Comparison of ENCODE assay signal across 9 mouse cellular contexts in genomic region chr11:88634627-88635026, GRCm38 (mm10).
DNase-seq lines count a peak whose midpoint lies in the region; ATAC-seq and TF ChIP-seq lines count a peak whose summit lies in the region.
"Had no signal": no experiment of that assay in that cellular context is flagged by ENCODE, and none has a peak within 500 bp of the region (broad histone marks: within the 10 kb centered on the region; RNA-seq: fewer than 3 reads in every experiment).

No protein-coding gene starts in this region.

- H3K4me2 ChIP-seq in intestine, embryonic 14.5 days (ENCODE audit: low read length), result no peak overlapping the region
- H3K4me2 ChIP-seq in intestine, postnatal 0 days (replicated peaks; ENCODE audit: low read depth), result no peak overlapping the region
- peak overlapping the region; percentile 10 for H3K4me2 ChIP-seq in myocyte (ENCODE audit: low read depth)
- H3K4me2 ChIP-seq: limb, embryonic 12.5 days had no signal

- no peak overlapping the region for H3K4me3 ChIP-seq in intestine, embryonic 14.5 days (ENCODE audit: low read depth, low read length)
- H3K4me3 ChIP-seq in intestine, postnatal 0 days (ENCODE audit: low read depth, low read length), result no peak overlapping the region
- no peak overlapping the region for H3K4me3 ChIP-seq in myocyte
- H3K4me3 ChIP-seq: limb, embryonic 12.5 days had no signal

- 0 out of 2 replicates have a peak, but pooled peaks have one; percentile 40 for ATAC-seq in intestine, embryonic 14.5 days (replicated peaks; ENCODE audit: low FRiP score, low TSS enrichment, low read depth)
- ATAC-seq in intestine, postnatal 0 days, result no peak

- intact Hi-C loops in heart, postnatal 14 days (cut with DNase I), result no loop called here
- intact Hi-C loops in left cerebral cortex, postnatal 10 days (cut with DNase I), result no loop called here

- H3K9ac ChIP-seq in intestine, embryonic 14.5 days (ENCODE audit: low read length), result no peak overlapping the region
- no peak overlapping the region for H3K9ac ChIP-seq in intestine, postnatal 0 days (ENCODE audit: low read depth, low read length)
- H3K9ac ChIP-seq: limb, embryonic 12.5 days had no signal

- no peaks in the 10 kb centered on the region for H3K36me3 ChIP-seq in intestine, embryonic 14.5 days (ENCODE audit: control insufficient read depth, insufficient read depth, low read length)
- no peaks in the 10 kb centered on the region for H3K36me3 ChIP-seq in intestine, postnatal 0 days (ENCODE audit: control insufficient read depth, insufficient read depth)
- peaks cover 9% of the 10 kb centered on the region for H3K36me3 ChIP-seq in myocyte (ENCODE audit: control insufficient read depth, insufficient read depth)
- H3K36me3 ChIP-seq: limb, embryonic 12.5 days had no signal

- H3K79me2 ChIP-seq in myocyte (ENCODE audit: control insufficient read depth, insufficient read depth), result peaks cover 50% of the 10 kb centered on the region

- WGBS in intestine, embryonic 14.5 days, result 83% methylated on average over 1 of the region's 1 CpGs
- 45% methylated on average over 1 of the region's 1 CpGs for WGBS in intestine, postnatal 0 days

- DNase-seq in intestine, embryonic 14.5 days (ENCODE audit: low spot score), result no peak
- DNase-seq in gastrocnemius, adult 8-10 months (ENCODE audit: low spot score in 2 of 2), result peak; percentile 51 to 55
- DNase-seq in heart, postnatal 14 days, result peak; percentile 36 to 37
- DNase-seq in left cerebral cortex, postnatal 10 days (ENCODE audit: extremely low spot score in 1 of 2, low spot score in 2 of 2), result no peak
- no peak for DNase-seq in urinary bladder, postnatal 25 days (ENCODE audit: low spot score)

- H3K4me1 ChIP-seq in intestine, embryonic 14.5 days (replicated peaks; ENCODE audit: control insufficient read depth, insufficient read depth, low read length), result peaks cover 8% of the 10 kb centered on the region
- H3K4me1 ChIP-seq in intestine, postnatal 0 days (replicated peaks; ENCODE audit: control insufficient read depth, insufficient read depth, low read length), result peaks cover 9% of the 10 kb centered on the region; the same call in 1 of the 2 replicates

- no peaks in the 10 kb centered on the region for H3K9me3 ChIP-seq in intestine, embryonic 14.5 days (ENCODE audit: control insufficient read depth, low read length)
- H3K9me3 ChIP-seq in intestine, postnatal 0 days (ENCODE audit: control insufficient read depth), result no peaks in the 10 kb centered on the region
- H3K9me3 ChIP-seq: limb, embryonic 12.5 days; megakaryocyte, embryonic 14.5 days had no signal

- H3ac ChIP-seq in myocyte (ENCODE audit: control insufficient read depth, insufficient read length), result no peak overlapping the region

- no peak overlapping the region for H3K27ac ChIP-seq in intestine, embryonic 14.5 days (ENCODE audit: low read depth)
- no peak overlapping the region for H3K27ac ChIP-seq in intestine, postnatal 0 days (ENCODE audit: low read depth, low read length)
- H3K27ac ChIP-seq: limb, embryonic 12.5 days had no signal

- no peak for TF ChIP-seq POLR2A in myocyte (IDR thresholded peaks at IDR 0.05; ENCODE audit: insufficient read length, low read depth)

- no peak for TF ChIP-seq CTCF in intestine, postnatal 0 days (IDR thresholded peaks at IDR 0.05; ENCODE audit: low read depth)

- no peaks in the 10 kb centered on the region for H3K27me3 ChIP-seq in intestine, embryonic 14.5 days (replicated peaks; ENCODE audit: control insufficient read depth, insufficient read depth, low read length)
- H3K27me3 ChIP-seq in intestine, postnatal 0 days (replicated peaks; ENCODE audit: control insufficient read depth, insufficient read depth, low read length), result no peaks in the 10 kb centered on the region
- H3K27me3 ChIP-seq in myocyte (ENCODE audit: control insufficient read depth, insufficient read depth, insufficient read length), result no peaks in the 10 kb centered on the region
- H3K27me3 ChIP-seq: limb, embryonic 12.5 days; megakaryocyte, embryonic 14.5 days had no signal

TF ChIP-seq in myocyte, 11 proteins besides CTCF, POLR2A, EP300 and RAD21:
- TF ChIP-seq CEBPB (IDR thresholded peaks at IDR 0.05; ENCODE audit: insufficient read depth, poor library complexity, severe bottlenecking) (no peak), SRF (IDR thresholded peaks at IDR 0.05; ENCODE audit: control insufficient read depth, insufficient read length, low read depth) (no peak)

Comparison
In these comparisons a context has a peak if more than half of its experiments do, and no peak if none do; other contexts are left out.
1. DNase-seq: peak in gastrocnemius, adult 8-10 months (2 of 2) and heart, postnatal 14 days (2 of 2); none in intestine, embryonic 14.5 days (single experiment), left cerebral cortex, postnatal 10 days (0 of 2) and urinary bladder, postnatal 25 days (single experiment).